Mouse (Mus musculus) adrenal gland, postnatal 0 days (tissue): Measurements from ENCODE around the gene Rxylt1. TPM values are rescaled to one million over a fixed set of nuclear protein-coding genes. Genes with fewer than 3 reads are reported as not detected.

Source experiments
- polyA plus RNA-seq: library from polyadenylated mRNA; unstranded; fragments of >200 nt; fragmentation: Nextera tagmentation; extraction: Ambion mirVana; gene quantifications from 2 replicates; pipeline ENCODE4 v1.2.1, GENCODE M21; 2015

Gene Rxylt1
- polyA plus RNA-seq: 71.4 and 74.5 TPM in 2 replicates

DNA sequence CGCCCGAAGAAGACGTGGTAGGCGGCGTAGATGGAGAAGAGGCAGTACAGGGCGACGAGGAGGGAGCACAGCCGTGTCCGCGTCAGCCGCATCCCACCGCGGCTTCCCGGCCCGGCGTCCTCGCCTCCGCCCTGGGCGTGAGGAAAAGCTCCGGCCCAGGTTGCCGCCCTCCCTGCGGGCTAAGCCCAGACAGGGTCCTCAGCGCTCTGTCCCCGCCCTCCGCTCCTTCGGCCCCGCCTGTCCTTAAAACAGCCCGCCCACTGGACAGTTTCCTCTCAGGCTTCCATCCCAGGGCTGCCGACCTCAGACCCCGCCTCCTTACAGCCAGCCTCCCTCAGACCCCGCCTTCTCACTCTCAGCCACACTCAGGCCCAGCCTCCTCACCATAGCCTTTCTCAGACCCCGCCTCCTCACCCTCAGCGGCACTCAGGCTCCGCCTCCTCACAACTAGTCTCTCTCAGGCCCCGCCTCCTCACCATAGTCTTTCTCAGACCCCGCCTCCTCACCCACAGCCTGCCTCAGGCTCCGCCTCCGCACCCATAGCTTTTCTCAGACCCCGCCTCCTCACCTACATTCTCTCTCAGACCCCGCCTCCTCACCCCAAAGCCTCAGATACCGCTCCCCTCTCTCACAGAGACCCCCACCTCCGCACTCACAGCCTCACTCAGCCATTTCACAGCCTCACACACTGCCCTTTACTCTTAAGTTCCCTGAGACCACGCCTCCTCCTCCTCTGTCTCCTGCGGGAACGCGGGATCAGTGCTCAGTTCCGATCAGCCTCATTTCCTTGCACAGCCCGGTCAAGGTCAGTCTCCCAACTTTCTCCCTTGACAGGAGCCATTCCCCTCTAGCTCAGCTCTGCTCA is at the start of gene Rxylt1:
TSS of gene Rxylt1 (minus strand) at position 392 of the 865 bp plus-strand sequence.

DNA sequence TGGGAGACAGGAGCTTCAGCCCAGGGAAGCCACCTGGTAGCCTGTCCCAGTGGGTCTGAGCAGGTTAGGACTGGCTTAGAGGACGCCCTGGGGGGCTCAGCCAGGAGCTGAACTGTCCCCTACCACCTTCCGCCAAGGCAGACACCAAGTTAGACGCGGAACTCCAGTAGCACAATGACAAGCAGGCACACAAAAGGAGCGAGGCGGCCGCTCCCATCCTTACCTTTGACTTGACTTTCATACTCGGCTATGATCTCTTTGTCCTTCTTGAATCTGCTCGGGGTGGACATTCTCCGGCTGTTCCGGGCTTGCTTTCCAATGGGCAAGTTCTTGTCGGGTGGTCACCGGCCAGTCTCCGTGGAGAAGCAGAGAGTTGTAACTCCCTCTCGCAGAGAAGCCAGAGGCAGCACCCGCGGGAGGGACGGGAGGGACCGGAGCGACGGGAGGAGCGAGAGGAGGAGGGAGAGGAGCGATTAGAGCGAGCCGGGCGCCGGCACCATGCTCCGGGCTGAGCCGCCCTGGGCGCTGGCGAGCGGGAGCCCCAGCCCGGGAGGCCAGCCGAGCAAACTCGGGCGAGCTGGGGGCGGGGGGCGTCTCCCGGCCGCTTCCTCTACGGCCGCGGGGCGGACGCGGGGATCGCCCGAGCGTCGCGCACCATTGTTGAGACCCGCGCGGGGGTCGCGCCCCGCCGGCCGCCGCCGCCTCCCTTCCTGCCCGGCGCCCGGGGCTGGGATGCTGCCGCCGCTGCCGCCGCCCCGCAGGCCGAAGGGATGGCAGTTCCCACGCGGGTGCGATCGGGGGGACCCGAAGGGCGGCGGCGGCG is 50.1 kb downstream of the Rxylt1 start, which contains the start of gene Srgap1:
TSS of gene Srgap1 (minus strand) at position 412 of the 823 bp plus-strand sequence.

Other genes starting within 250 kb of the Rxylt1 start
- gene Srgap1, start 50.1 kb downstream of the Rxylt1 start, polyA plus RNA-seq: 4.9 and 6.2 TPM in 2 replicates